Mouse (Mus musculus) hindbrain, embryonic 14.5 days (tissue): ENCODE results near the gene Zfp142. TPM values are rescaled to one million over a fixed set of nuclear protein-coding genes. Genes with fewer than 3 reads are reported as not detected.

Source experiments
- ATAC-seq: fragments of 200-750 bp; cut with Nextera tagmentation; 2 replicates; pipeline ENCODE4 v1.8.0; 2017; ENCODE audit warnings: moderate number of reproducible peaks, mild to moderate bottlenecking, moderate TSS enrichment, moderate library complexity; ENCODE audit not compliant: low FRiP score
- DNase-seq: peaks from one replicate; pipeline ENCODE4 v3.0.0-alpha.2; 2015; ENCODE audit warnings: low spot score
- H3K27ac ChIP-seq: fragments of 300-500 bp; sonication (generic); 2 replicates; pipeline ENCODE4 v1.5.1; 2014; ENCODE audit warnings: mild to moderate bottlenecking, moderate library complexity
- H3K27me3 ChIP-seq: fragments of 300-500 bp; sonication (generic); 2 replicates; pipeline ENCODE4 v1.6.1; 2014; ENCODE audit warnings: mild to moderate bottlenecking, low read length, mixed read lengths; ENCODE audit not compliant: control insufficient read depth, insufficient read depth
- H3K36me3 ChIP-seq: fragments of 300-500 bp; sonication (generic); replicated peaks from 2 replicates; pipeline ENCODE4 v1.6.1; 2014; ENCODE audit not compliant: control insufficient read depth, insufficient read depth
- H3K4me1 ChIP-seq: fragments of 300-500 bp; sonication (generic); replicated peaks from 2 replicates; pipeline ENCODE4 v1.6.1; 2014; ENCODE audit warnings: antibody characterized with exemption, low read length, mixed read lengths; ENCODE audit not compliant: control insufficient read depth, insufficient read depth
- H3K4me2 ChIP-seq: fragments of 300-500 bp; sonication (generic); replicated peaks from 2 replicates; pipeline ENCODE4 v1.6.1; 2014; ENCODE audit warnings: mild to moderate bottlenecking, moderate library complexity
- H3K4me3 ChIP-seq: fragments of 300-500 bp; sonication (generic); replicated peaks from 2 replicates; pipeline ENCODE4 v1.5.1; 2014; ENCODE audit warnings: mild to moderate bottlenecking, low read length
- H3K9ac ChIP-seq: fragments of 300-500 bp; sonication (generic); 2 replicates; pipeline ENCODE4 v1.6.1; 2014
- H3K9me3 ChIP-seq: fragments of 300-500 bp; sonication (generic); 2 replicates; pipeline ENCODE4 v1.6.1; 2016; ENCODE audit warnings: low read length; ENCODE audit not compliant: control insufficient read depth
- WGBS: fragments of 180-500 bp; shearing (Covaris S2); extraction: QIAGEN DNeasy Blood & Tissue Kit; methylation state at CpG from one replicate; pipeline ENCODE4 v1.1.7; 2014; 5-methylcytosine and 5-hydroxymethylcytosine counted together
- microRNA-seq: library from miRNA; unstranded; fragments of <30 nt; microRNA quantifications from one replicate; pipeline ENCODE4, GENCODE M21; 2016
- polyA plus RNA-seq: library from polyadenylated mRNA; unstranded; fragments of >200 nt; fragmentation: Nextera tagmentation; extraction: Ambion mirVana; gene quantifications from 2 replicates; pipeline ENCODE4 v1.2.1, GENCODE M21; 2014

Zfp142 gene
- polyA plus RNA-seq, 1 experiment from 2014 or later, result 10.2 TPM

GRCm38 (mm10) chr1:74524746-74525145 is 63.3 kb downstream of the Zfp142 start:
- Histone ChIP-seq H3K36me3 (peaks cover 93% of the 10 kb centered on the region), H3K4me2 (no peak overlapping the region), H3K4me3 (no peak overlapping the region), H3K9ac (no peak overlapping the region), H3K9me3 (no peaks in the 10 kb centered on the region), H3K27me3 (no peaks in the 10 kb centered on the region), H3K27ac (no peak overlapping the region), H3K4me1 (no peaks in the 10 kb centered on the region)
- no peak for ATAC-seq
- 94% methylated on average over 4 of the region's 4 CpGs for WGBS
- no peak for DNase-seq

- Histone ChIP-seq H3K9ac (no peak overlapping the region), H3K36me3 (peaks cover 60% of the 10 kb centered on the region)
Measured at GRCm38 (mm10) chr1:74519875-74520274, 68.2 kb downstream of the Zfp142 start.

More at GRCm38 (mm10) chr1:74519875-74520274, 68.2 kb downstream of the Zfp142 start:
- H3K4me2 ChIP-seq, result no peak overlapping the region
- no peak overlapping the region for H3K27ac ChIP-seq
- no peaks in the 10 kb centered on the region for H3K27me3 ChIP-seq
- no peak overlapping the region for H3K4me3 ChIP-seq
- ATAC-seq (no peak), DNase-seq (no peak)
- H3K4me1 ChIP-seq, result no peaks in the 10 kb centered on the region
- H3K9me3 ChIP-seq, result no peaks in the 10 kb centered on the region

Small RNA genes within 50 kb of the gene (microRNA-seq; reads per million reads assigned to microRNA genes)
- gene Gm25035, result not detected

Other genes with a start within 250 kb of the Zfp142 start
- gene Catip, start 226.1 kb downstream of the Zfp142 start, polyA plus RNA-seq, result 1.2 and 1.7 TPM in 2 replicates
- gene Slc11a1, start 213.1 kb downstream of the Zfp142 start, polyA plus RNA-seq, result 2.7 and 2.9 TPM in 2 replicates
- 20.3 and 20.8 TPM in 2 replicates for gene Ctdsp1, start 196.7 kb downstream of the Zfp142 start, polyA plus RNA-seq
- gene Vil1, start 178.9 kb downstream of the Zfp142 start, polyA plus RNA-seq, result 0.16 and 0.34 TPM in 2 replicates
- 48.3 and 51.4 TPM in 2 replicates for gene Cnot9, start 82.2 kb downstream of the Zfp142 start, polyA plus RNA-seq
- 4.9 and 5.6 TPM in 2 replicates for gene Plcd4, start 45.4 kb downstream of the Zfp142 start, polyA plus RNA-seq
- 26.5 and 26.8 TPM in 2 replicates for gene Usp37, start 44.0 kb downstream of the Zfp142 start, polyA plus RNA-seq
- 23.1 and 23.3 TPM in 2 replicates for gene Bcs1l, start within 50 bp of the Zfp142 start, polyA plus RNA-seq
- 10.4 and 11.7 TPM in 2 replicates for gene Rnf25, start 13.2 kb upstream of the Zfp142 start, polyA plus RNA-seq
- 18.3 and 18.8 TPM in 2 replicates for gene Stk36, start 13.2 kb upstream of the Zfp142 start, polyA plus RNA-seq
- 12.1 and 14.7 TPM in 2 replicates for gene Ttll4, start 73.5 kb upstream of the Zfp142 start, polyA plus RNA-seq
- 1.9 and 3.2 TPM in 2 replicates for gene Cyp27a1, start 125.3 kb upstream of the Zfp142 start, polyA plus RNA-seq
- gene Prkag3, start 161.0 kb upstream of the Zfp142 start, polyA plus RNA-seq, result not detected in 2 replicates
- gene Wnt6, start 183.6 kb upstream of the Zfp142 start, polyA plus RNA-seq, result 4.4 TPM in 2 replicates
- gene Wnt10a, start 203.3 kb upstream of the Zfp142 start, polyA plus RNA-seq, result 0.13 and 0.21 TPM in 2 replicates